Mouse (Mus musculus) left cerebral cortex, adult 2 months (tissue): ENCODE data around the gene Tex14. TPM values are rescaled to one million over a fixed set of nuclear protein-coding genes. Genes with fewer than 3 reads are reported as not detected.
A peak's percentile ranks its signal among the peaks of the same experiment; 100 is the strongest.

Source experiments
- DNase-seq, 2 experiments: peaks; one replicate each; pipeline ENCODE4 v3.0.0; 2021 to 2022; ENCODE audit warnings: low spot score in 2 of 2, mixed read lengths in 1 of 2; ENCODE audit errors: extremely low spot score in 1 of 2
- H3K27ac ChIP-seq: fragments of 200-600 bp; 2 replicates; pipeline ENCODE4 v1.8.1; 2022
- H3K4me3 ChIP-seq: fragments of 200-600 bp; 2 replicates; pipeline ENCODE4 v1.8.1; 2022
- CTCF ChIP-seq: fragments of 200-600 bp; IDR thresholded peaks from 2 replicates; pipeline ENCODE4 v1.8.1; 2022; ENCODE audit warnings: antibody characterized with exemption, mild to moderate bottlenecking, moderate library complexity
- intact Hi-C: fragments of 180-260 bp; cut with DNase I; formaldehyde crosslinking; loops from one replicate; pipeline ENCODE4 v1.15.1; 2025
- total RNA-seq, 2 experiments: library from RNA; stranded (reverse); gene quantifications; 2 replicates each; pipeline ENCODE4 v1.2.3; 2021

Gene Tex14
- total RNA-seq, 2 experiments from 2014 or later: 0.09 to 0.16 TPM

DNA sequence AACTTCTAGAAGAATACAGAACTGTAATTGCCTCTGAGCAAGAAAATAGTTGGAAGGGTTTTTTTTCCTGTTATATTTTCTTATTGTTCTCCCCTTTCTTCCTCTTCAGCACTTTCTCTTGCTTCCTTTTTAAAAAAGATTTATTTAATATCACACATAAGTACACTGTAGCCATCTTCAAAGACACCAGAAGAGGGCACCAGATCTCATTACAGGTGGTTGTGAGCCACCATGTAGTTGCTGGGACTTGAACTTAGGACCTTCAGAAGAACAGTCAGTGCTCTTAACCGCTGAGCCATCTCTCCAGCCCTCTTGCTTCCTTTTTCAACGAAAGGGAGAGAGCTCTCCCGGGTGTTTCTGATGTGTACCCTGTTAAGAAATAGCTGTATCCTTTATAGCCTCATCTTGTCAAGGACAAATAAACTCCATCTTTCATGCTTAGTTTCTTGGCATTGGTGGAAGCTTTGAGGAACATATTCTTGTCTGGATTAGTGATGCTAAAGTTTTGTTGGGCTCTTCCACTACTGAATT is 79.0 kb downstream of the Tex14 start:
- intact Hi-C loops: no loop called here
- DNase-seq: no peak
- TF ChIP-seq CTCF: peak; percentile 42
- no peak overlapping the region for H3K27ac ChIP-seq
- no peak overlapping the region for H3K4me3 ChIP-seq

- intact Hi-C loops: no loop called here
- TF ChIP-seq CTCF: no peak
- DNase-seq: no peak
- Histone ChIP-seq H3K4me3 (no peak overlapping the region), H3K27ac (no peak overlapping the region)
These were observed 84.1 kb downstream of the Tex14 start for GRCm38 (mm10) chr11:87488948-87489347.

- TF ChIP-seq CTCF: peak; percentile 78
- intact Hi-C loops: loop anchor here (1.0 kb wide), 1 partner anchor 290 kb away; no protein-coding TSS in a partner anchor
- Histone ChIP-seq H3K4me3 (no peak overlapping the region), H3K27ac (no peak overlapping the region)
- no peak for DNase-seq
These were observed 99.9 kb downstream of the Tex14 start for GRCm38 (mm10) chr11:87504690-87505214.

DNA sequence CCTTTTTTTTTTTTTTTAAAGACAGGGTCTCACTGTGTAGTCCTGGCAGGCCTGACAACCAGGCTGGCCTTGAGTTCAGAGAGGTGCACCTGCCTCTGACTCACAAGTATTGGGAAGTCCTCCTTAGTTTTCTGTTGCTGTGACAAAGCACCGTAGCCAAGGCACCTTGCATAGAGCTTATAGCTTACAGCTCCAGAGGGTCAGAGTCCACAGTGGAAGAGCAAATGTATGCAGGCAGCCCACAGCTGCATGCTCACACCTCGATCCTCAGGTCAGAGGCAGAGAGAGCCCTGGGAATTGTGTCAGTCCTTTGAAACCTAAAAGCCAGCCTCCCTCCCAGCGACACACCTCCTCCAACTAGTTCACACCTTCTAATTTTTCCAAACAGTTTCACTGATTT is 101.6 kb downstream of the Tex14 start:
- TF ChIP-seq CTCF: no peak
- DNase-seq: no peak
- no peak overlapping the region for H3K4me3 ChIP-seq
- no peak overlapping the region for H3K27ac ChIP-seq
- intact Hi-C loops: no loop called here

DNA sequence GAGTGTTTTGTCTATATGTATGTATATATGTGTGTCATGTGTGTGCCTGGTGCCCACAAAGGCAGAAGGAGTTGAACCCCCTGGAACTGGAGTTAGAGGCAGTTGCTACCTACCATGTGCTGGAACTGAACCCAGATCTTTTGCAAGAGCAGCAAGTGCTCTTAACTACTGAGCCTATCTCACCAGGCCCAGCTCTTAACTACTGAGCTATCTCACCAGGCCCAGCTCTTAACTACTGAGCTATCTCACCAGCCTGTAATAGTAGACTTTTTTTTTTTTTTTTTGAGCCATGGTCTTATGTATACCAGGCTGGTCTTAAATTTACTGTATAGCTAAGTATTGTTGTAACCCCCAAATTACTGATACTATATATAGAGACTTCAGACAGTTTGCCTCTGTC is 102.2 kb downstream of the Tex14 start:
- Histone ChIP-seq H3K4me3 (no peak overlapping the region), H3K27ac (no peak overlapping the region)
- TF ChIP-seq CTCF: no peak
- intact Hi-C loops: no loop called here
- no peak for DNase-seq

- intact Hi-C loops: loop anchor here (5.0 kb wide), 1 partner anchor 302 kb away; no protein-coding TSS in a partner anchor
- TF ChIP-seq CTCF: peak; percentile 61
- Histone ChIP-seq H3K27ac (no peak overlapping the region), H3K4me3 (no peak overlapping the region)
- no peak for DNase-seq
These were observed 114.4 kb downstream of the Tex14 start for GRCm38 (mm10) chr11:87519260-87519659.

GRCm38 (mm10) chr11:87523466-87523865 is 118.6 kb downstream of the Tex14 start:
- intact Hi-C loops: no loop called here

GRCm38 (mm10) chr11:87523967-87524366 is 119.1 kb downstream of the Tex14 start:
- intact Hi-C loops: no loop called here
- H3K4me3 ChIP-seq: no peak overlapping the region

More at GRCm38 (mm10) chr11:87523466-87523865, 118.6 kb downstream of the Tex14 start:
- no peak overlapping the region for H3K4me3 ChIP-seq
- DNase-seq: no peak
- TF ChIP-seq CTCF: no peak
- H3K27ac ChIP-seq: no peak overlapping the region

DNA sequence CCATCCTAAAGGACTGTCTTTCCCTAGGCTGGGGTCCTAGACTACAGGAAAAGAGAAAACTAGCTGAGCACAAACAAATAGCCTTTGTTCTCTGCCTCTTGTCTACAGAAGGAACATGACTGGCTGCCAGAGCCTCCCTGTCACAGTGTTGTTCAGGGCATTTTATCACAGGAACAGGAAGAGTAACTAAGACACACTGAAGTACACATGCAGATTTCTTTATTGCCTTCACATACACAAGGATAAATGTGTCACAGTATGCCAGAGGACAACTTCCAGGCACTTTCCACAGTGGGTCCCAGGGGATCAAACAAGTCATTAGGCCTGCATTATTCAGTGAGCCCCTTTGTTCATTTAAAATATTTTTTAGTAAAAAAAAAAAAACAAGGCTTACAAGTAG is 119.9 kb downstream of the Tex14 start:
- intact Hi-C loops: no loop called here
- H3K27ac ChIP-seq: no peak overlapping the region
- DNase-seq: no peak
- TF ChIP-seq CTCF: no peak
- no peak overlapping the region for H3K4me3 ChIP-seq

More at GRCm38 (mm10) chr11:87523967-87524366, 119.1 kb downstream of the Tex14 start:
- no peak for DNase-seq
- no peak for TF ChIP-seq CTCF
- no peak overlapping the region for H3K27ac ChIP-seq

DNA sequence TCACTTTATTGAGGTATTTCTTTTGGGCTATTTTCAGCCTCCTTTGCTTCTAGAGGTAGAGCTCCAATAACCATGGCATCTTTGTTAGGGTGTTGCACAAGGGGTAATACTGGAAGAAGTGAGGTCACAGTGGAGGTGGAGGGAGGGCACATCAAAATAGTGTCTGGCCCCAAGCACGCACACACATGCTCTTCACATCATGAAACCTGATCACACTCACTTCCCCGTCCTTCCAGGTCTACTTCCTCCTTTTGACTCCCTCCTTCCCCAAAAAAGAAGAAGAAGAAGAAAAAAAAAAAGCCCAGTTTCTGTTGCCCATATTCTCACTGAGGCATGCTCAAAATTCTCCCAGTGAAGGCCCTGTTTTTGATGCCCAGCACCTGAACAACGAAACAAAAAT is 122.5 kb downstream of the Tex14 start:
- DNase-seq: no peak
- no peak overlapping the region for H3K27ac ChIP-seq
- no peak overlapping the region for H3K4me3 ChIP-seq
- intact Hi-C loops: no loop called here
- no peak for TF ChIP-seq CTCF

DNA sequence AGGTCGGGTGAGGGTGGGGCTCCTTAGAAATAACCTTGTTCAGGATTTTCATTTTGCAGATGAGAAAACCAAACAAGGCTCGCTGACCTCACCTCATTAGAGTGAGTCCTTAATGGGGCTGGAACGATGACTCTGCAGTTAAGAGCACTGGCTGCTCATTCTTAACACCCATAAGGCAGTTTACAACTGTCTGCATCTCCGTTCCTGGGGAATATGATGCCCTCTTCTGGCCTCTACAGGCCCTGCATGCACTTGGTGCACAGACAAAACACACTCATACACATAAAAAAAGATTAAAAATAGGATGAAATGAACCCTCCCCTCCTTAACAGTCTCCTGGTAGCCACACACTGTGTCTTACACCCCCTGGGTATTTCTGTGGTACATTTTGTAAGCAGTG is 123.1 kb downstream of the Tex14 start:
- Histone ChIP-seq H3K4me3 (no peak overlapping the region), H3K27ac (no peak overlapping the region)
- DNase-seq: no peak
- intact Hi-C loops: no loop called here
- TF ChIP-seq CTCF: peak; percentile 12

DNA sequence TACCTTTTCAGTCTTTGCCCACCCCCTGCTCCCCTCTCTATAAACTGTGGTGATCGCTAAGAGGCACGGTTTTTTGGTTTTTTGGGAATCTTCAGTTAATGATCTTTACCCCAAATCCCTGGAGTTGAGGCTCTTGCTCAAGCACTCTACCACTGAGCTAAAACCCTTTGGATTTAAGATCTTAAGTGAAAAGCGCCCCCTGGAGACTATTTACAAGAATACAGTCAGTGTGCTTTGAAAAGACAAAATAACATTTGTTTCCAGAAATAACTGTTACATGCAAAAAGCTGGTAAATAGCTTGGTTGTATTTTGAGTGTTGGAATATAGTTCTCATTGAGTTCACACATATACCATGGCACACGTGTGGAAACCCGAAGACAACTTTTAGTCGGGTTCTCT is 126.8 kb downstream of the Tex14 start:
- Histone ChIP-seq H3K4me3 (no peak overlapping the region), H3K27ac (no peak overlapping the region)
- DNase-seq: no peak
- intact Hi-C loops: no loop called here
- peak; percentile 44 for TF ChIP-seq CTCF

- DNase-seq: no peak
- no peak for TF ChIP-seq CTCF
- Histone ChIP-seq H3K4me3 (no peak overlapping the region), H3K27ac (no peak overlapping the region)
- intact Hi-C loops: no loop called here
These were observed 137.4 kb downstream of the Tex14 start for GRCm38 (mm10) chr11:87542285-87542684.
